Mouse (Mus musculus) urinary bladder, adult 18-20 months (tissue): ENCODE data around the gene Ap3d1.

Experiments
- DNase-seq, 2 experiments: peaks; one replicate each; pipeline ENCODE4 v3.0.0; 2022; ENCODE audit warnings: low spot score in 2 of 2, mixed read lengths in 2 of 2

The Ap3d1 gene

DNA sequence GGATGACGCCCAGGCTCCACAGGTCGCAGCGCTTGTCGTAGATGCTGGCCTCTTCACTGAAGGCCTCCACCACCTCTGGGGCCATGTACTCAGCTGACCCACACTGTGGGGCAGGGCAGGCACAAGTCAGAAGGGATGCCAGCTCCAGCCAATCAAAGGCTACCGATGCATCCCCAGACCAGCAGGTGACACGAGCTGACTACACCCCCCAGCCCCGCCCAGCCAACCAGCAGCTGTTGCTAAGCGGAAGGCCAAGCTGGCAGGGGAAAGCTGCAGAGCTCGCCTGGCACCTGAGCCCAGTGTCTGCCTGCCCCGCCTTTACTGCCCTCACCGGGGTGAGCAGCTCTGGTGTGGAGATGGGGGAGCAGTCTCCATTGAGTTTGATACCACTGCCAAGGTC lies 73.5 kb downstream of the Ap3d1 start:
- DNase-seq = peak in 1 of 2 experiments; percentile 71

- DNase-seq = no peak
Observed at GRCm38 (mm10) chr10:80666837-80667412, 75.1 kb downstream of the Ap3d1 start.

DNA sequence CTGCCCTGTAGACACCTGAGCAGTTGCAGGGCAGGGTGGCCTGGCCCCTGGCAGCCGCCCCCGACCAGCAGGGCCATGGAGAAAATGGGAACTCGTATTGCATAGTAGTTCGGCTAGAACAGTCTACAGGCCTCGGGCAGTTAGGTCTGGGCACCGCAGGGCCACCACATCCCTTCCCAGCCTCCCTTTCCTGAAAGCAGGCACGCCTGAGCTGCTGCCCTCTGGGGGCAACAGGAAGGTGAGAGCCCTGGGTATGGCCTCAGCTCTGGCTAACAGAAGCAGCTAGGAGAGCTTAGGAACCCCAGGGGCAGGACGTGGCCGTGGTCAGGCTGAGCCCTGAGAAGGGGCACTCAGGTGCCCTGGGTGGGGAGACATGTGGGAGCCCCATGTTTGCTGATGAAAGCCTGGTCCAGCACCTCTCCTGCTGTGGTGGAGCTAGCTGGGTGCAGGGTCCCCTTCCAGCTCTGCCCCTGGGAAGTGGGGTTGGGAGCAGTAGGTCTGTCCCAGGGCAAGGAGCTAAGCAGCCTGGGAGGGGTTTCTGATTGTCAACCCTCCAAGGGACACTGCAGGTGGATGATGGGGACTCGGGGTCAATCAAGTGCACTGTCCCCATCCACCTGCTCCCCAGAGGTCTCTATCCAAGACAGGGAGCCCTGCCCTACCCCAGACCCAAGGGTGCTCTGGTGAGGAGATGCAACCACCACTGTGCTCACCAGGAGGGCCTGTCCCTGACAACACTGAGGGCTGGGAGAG lies 75.9 kb downstream of the Ap3d1 start:
- DNase-seq = no peak

GRCm38 (mm10) chr10:80665459-80665858 lies 76.6 kb downstream of the Ap3d1 start:
- DNase-seq = peak in 1 of 2 experiments; percentile 53

GRCm38 (mm10) chr10:80665016-80665380 lies 77.1 kb downstream of the Ap3d1 start:
- peak in 1 of 2 experiments; percentile 74 for DNase-seq

- peak; percentile 85 to 94 for DNase-seq
Observed at GRCm38 (mm10) chr10:80664197-80665015, 77.7 kb downstream of the Ap3d1 start.

GRCm38 (mm10) chr10:80663485-80664196 lies 78.4 kb downstream of the Ap3d1 start:
- DNase-seq = no peak

- DNase-seq = no peak
Observed at GRCm38 (mm10) chr10:80661149-80661548, 80.9 kb downstream of the Ap3d1 start.

DNA sequence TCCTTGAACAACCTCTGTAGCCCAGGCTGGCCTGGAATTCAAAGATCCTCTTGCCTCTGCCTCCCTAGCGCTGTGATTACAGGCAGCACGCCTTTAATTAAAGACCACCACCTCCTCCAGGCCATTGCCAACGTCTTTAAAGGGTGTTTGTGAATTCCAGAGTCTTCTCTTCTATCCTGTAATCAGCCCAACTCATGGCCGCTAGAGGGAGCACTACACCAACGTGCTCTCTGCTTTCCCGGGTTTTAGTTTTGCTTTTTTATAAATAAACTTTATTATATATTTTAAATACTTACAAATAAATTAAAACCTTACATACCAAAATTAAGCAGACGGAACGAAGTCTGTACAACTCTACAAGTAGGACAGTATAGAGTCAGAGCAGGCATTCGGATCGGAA lies 82.9 kb downstream of the Ap3d1 start:
- DNase-seq = peak in 1 of 2 experiments; percentile 59

- DNase-seq = no peak
Observed at GRCm38 (mm10) chr10:80658841-80659202, 83.2 kb downstream of the Ap3d1 start.

- DNase-seq = no peak
Observed at GRCm38 (mm10) chr10:80658194-80658840, 83.7 kb downstream of the Ap3d1 start.
